ENCODE assay signal across 8 mouse cellular contexts in genomic region chr15:81839634-81840033, GRCm38 (mm10). TPM values are rescaled to one million over a fixed set of nuclear protein-coding genes. Genes with fewer than 3 reads are reported as not detected.
A peak's percentile ranks its signal among the peaks of the same experiment; 100 is the strongest.
DNase-seq lines count a peak whose midpoint lies in the region; ATAC-seq lines count a peak whose summit lies in the region.

No protein-coding gene starts in this region.

- 53% methylated on average over 5 of the region's 5 CpGs for WGBS in stomach, embryonic 16.5 days

- H3K9me3 ChIP-seq in stomach, embryonic 16.5 days (replicated peaks; ENCODE audit: control insufficient read depth, low read length) = no peaks in the 10 kb centered on the region

- peaks cover 13% of the 10 kb centered on the region for H3K4me1 ChIP-seq in stomach, embryonic 16.5 days (ENCODE audit: control insufficient read depth, insufficient read depth, low read length)

- H3K9ac ChIP-seq in stomach, embryonic 16.5 days (ENCODE audit: low read length) = no peak overlapping the region

- H3K36me3 ChIP-seq in stomach, embryonic 16.5 days (ENCODE audit: control insufficient read depth, insufficient read depth, low read length) = no peaks in the 10 kb centered on the region

- no peak overlapping the region for H3K27ac ChIP-seq in stomach, embryonic 16.5 days (ENCODE audit: low read length)

- peak; percentile 44 for ATAC-seq in stomach, embryonic 16.5 days (ENCODE audit: insufficient read depth, low FRiP score)

- no peak overlapping the region for H3K4me2 ChIP-seq in stomach, embryonic 16.5 days (ENCODE audit: low read depth, low read length)

- H3K27me3 ChIP-seq in stomach, embryonic 16.5 days (ENCODE audit: control insufficient read depth, insufficient read depth, low read length) = no peaks in the 10 kb centered on the region

- H3K4me3 ChIP-seq in stomach, embryonic 16.5 days (replicated peaks; ENCODE audit: low read length) = no peak overlapping the region

- DNase-seq in ovary, adult 18-20 months (ENCODE audit: low spot score) = peak; percentile 67
- no peak for DNase-seq in ovary, postnatal 10 days (ENCODE audit: low spot score)
- DNase-seq in cerebellum, postnatal 14 days = peak; percentile 97 to 98
- DNase-seq in heart, adult 8-10 months (ENCODE audit: low spot score) = peak; percentile 93
- peak; percentile 81 to 83 for DNase-seq in layer of hippocampus, adult 8-10 months (ENCODE audit: low spot score in 2 of 2)
- DNase-seq in lung, postnatal 10 days = peak; percentile 92
- no peak for DNase-seq in thymus, postnatal 0 days (ENCODE audit: low spot score)

RNA-seq across cellular contexts. Expression of gene Tob2, which starts 19.0 kb away (rescaled TPM):
- 100 to 1,000 TPM in 1 of 4 experiments, 10 to 100 TPM in 3; 50.6 to 129 (median 74.7) TPM for total RNA-seq in heart, adult 8-10 months (2022)
- 10 to 100 TPM; 24.8 to 39.6 (median 30.6) TPM for total RNA-seq in layer of hippocampus, adult 8-10 months (2022)
- 30.0 and 31.7 TPM in 2 replicates for polyA plus RNA-seq in stomach, embryonic 16.5 days (2015; fragmentation: Nextera tagmentation; extraction: Ambion mirVana)
- polyA plus RNA-seq in thymus, postnatal 0 days (2015; fragmentation: Nextera tagmentation; extraction: Ambion mirVana) = 28.8 TPM in 2 replicates

RNA-seq across cellular contexts. Expression of gene Phf5a, which starts 32.1 kb away (rescaled TPM):
- total RNA-seq in heart, adult 8-10 months (2022) = 10 to 100 TPM; 31.9 to 39.3 (median 33.9) TPM
- total RNA-seq in layer of hippocampus, adult 8-10 months (2022) = 10 to 100 TPM; 35.7 to 44.3 (median 36.7) TPM
- polyA plus RNA-seq in stomach, embryonic 16.5 days (2015; fragmentation: Nextera tagmentation; extraction: Ambion mirVana) = 112 and 120 TPM in 2 replicates
- 154 and 161 TPM in 2 replicates for polyA plus RNA-seq in thymus, postnatal 0 days (2015; fragmentation: Nextera tagmentation; extraction: Ambion mirVana)

RNA-seq across cellular contexts. Expression of gene Aco2, which starts 32.5 kb away (rescaled TPM):
- total RNA-seq in heart, adult 8-10 months (2022) = 1,000 to 10,000 TPM; 2,119 to 2,448 (median 2,260) TPM
- total RNA-seq in layer of hippocampus, adult 8-10 months (2022) = 100 to 1,000 TPM; 456 to 502 (median 473) TPM
- 190 and 200 TPM in 2 replicates for polyA plus RNA-seq in stomach, embryonic 16.5 days (2015; fragmentation: Nextera tagmentation; extraction: Ambion mirVana)
- polyA plus RNA-seq in thymus, postnatal 0 days (2015; fragmentation: Nextera tagmentation; extraction: Ambion mirVana) = 126 and 136 TPM in 2 replicates

RNA-seq across cellular contexts. Expression of gene Tef, which starts 37.4 kb away (rescaled TPM):
- 100 to 1,000 TPM; 125 to 157 (median 155) TPM for total RNA-seq in heart, adult 8-10 months (2022)
- 100 to 1,000 TPM; 227 to 350 (median 284) TPM for total RNA-seq in layer of hippocampus, adult 8-10 months (2022)
- polyA plus RNA-seq in stomach, embryonic 16.5 days (2015; fragmentation: Nextera tagmentation; extraction: Ambion mirVana) = 21.0 and 24.6 TPM in 2 replicates
- polyA plus RNA-seq in thymus, postnatal 0 days (2015; fragmentation: Nextera tagmentation; extraction: Ambion mirVana) = 12.3 and 14.8 TPM in 2 replicates

Comparison
In these comparisons a context has a peak if more than half of its experiments do, and no peak if none do; other contexts are left out.
1. DNase-seq: peak in ovary, adult 18-20 months (single experiment), cerebellum, postnatal 14 days (2 of 2), heart, adult 8-10 months (single experiment), layer of hippocampus, adult 8-10 months (2 of 2) and lung, postnatal 10 days (single experiment); none in ovary, postnatal 10 days (single experiment) and thymus, postnatal 0 days (single experiment).
2. RNA of gene Aco2, which starts 32.5 kb away (total RNA-seq): 2,119 to 2,448 TPM in heart, adult 8-10 months; 456 to 502 TPM in layer of hippocampus, adult 8-10 months; every median in the first group is over 4 times any median in the second.